Mouse (Mus musculus): Measurements from ENCODE around the gene Cep131. TPM values are rescaled to one million over a fixed set of nuclear protein-coding genes. Genes with fewer than 3 reads are reported as not detected.

The Cep131 gene
- polyA plus RNA-seq, 1 experiment from 2014 or later = 10.5 TPM

- Histone ChIP-seq H3K4me2 (no peak overlapping the region), H3K4me3 (no peak overlapping the region), H3K36me3 (0 out of 2 replicates have a peak, but pooled peaks cover 11% of the 10 kb centered on the region), H3K27ac (no peak overlapping the region), H3K4me1 (peaks cover 8% of the 10 kb centered on the region), H3K27me3 (replicated peaks) (no peaks in the 10 kb centered on the region), H3K9ac (no peak overlapping the region), H3K9me3 (replicated peaks) (no peaks in the 10 kb centered on the region)
- 55% methylated on average over 13 of the region's 13 CpGs for WGBS (ENCODE audit: insufficient replicate concordance)
- no peak for ATAC-seq
Measured at GRCm38 (mm10) chr11:120064006-120064667, 22.5 kb downstream of the Cep131 start.

GRCm38 (mm10) chr11:120063326-120063725 lies 23.3 kb downstream of the Cep131 start:
- no peaks in the 10 kb centered on the region for H3K9me3 ChIP-seq (replicated peaks)
- no peak overlapping the region for H3K4me2 ChIP-seq
- no peaks in the 10 kb centered on the region for H3K27me3 ChIP-seq (replicated peaks)
- H3K36me3 ChIP-seq = 0 out of 2 replicates have a peak, but pooled peaks cover 9% of the 10 kb centered on the region
- 59% methylated on average over 5 of the region's 5 CpGs for WGBS (ENCODE audit: insufficient replicate concordance)
- peaks cover 8% of the 10 kb centered on the region for H3K4me1 ChIP-seq
- ATAC-seq = no peak
- H3K9ac ChIP-seq = no peak overlapping the region
- H3K27ac ChIP-seq = no peak overlapping the region
- H3K4me3 ChIP-seq = no peak overlapping the region

- peaks cover 4% of the 10 kb centered on the region for H3K4me1 ChIP-seq
- no peaks in the 10 kb centered on the region; the same call in 1 of the 2 replicates for H3K27me3 ChIP-seq (replicated peaks)
- H3K4me2 ChIP-seq = no peak overlapping the region
- no peaks in the 10 kb centered on the region for H3K36me3 ChIP-seq
- H3K9ac ChIP-seq = no peak overlapping the region
- 75% methylated on average over 8 of the region's 8 CpGs for WGBS (ENCODE audit: insufficient replicate concordance)
- no peak overlapping the region for H3K27ac ChIP-seq
- ATAC-seq = no peak
- H3K9me3 ChIP-seq (replicated peaks) = no peaks in the 10 kb centered on the region
- no peak overlapping the region for H3K4me3 ChIP-seq
Measured at GRCm38 (mm10) chr11:120060634-120061033, 26.0 kb downstream of the Cep131 start.

GRCm38 (mm10) chr11:120055953-120056732 lies 30.5 kb downstream of the Cep131 start:
- H3K36me3 ChIP-seq = no peaks in the 10 kb centered on the region
- no peak overlapping the region for H3K9ac ChIP-seq
- H3K4me2 ChIP-seq = no peak overlapping the region
- H3K27ac ChIP-seq = no peak overlapping the region
- ATAC-seq = no peak
- H3K4me3 ChIP-seq = no peak overlapping the region
- no peaks in the 10 kb centered on the region for H3K9me3 ChIP-seq (replicated peaks)
- H3K27me3 ChIP-seq (replicated peaks) = peaks cover 4% of the 10 kb centered on the region; the same call in 1 of the 2 replicates
- no peaks in the 10 kb centered on the region for H3K4me1 ChIP-seq
- 72% methylated on average over 12 of the region's 12 CpGs for WGBS (ENCODE audit: insufficient replicate concordance)

GRCm38 (mm10) chr11:120053846-120054245 lies 32.8 kb downstream of the Cep131 start:
- Histone ChIP-seq H3K4me2 (no peak overlapping the region), H3K4me3 (no peak overlapping the region), H3K36me3 (no peaks in the 10 kb centered on the region), H3K4me1 (no peaks in the 10 kb centered on the region), H3K27me3 (replicated peaks) (peaks cover 25% of the 10 kb centered on the region), H3K9ac (no peak overlapping the region), H3K27ac (no peak overlapping the region), H3K9me3 (replicated peaks) (no peaks in the 10 kb centered on the region)
- ATAC-seq = no peak
- 63% methylated on average over 4 of the region's 4 CpGs for WGBS (ENCODE audit: insufficient replicate concordance)

- Histone ChIP-seq H3K9ac (no peak overlapping the region), H3K36me3 (no peaks in the 10 kb centered on the region), H3K4me2 (no peak overlapping the region), H3K9me3 (replicated peaks) (no peaks in the 10 kb centered on the region), H3K27ac (no peak overlapping the region), H3K4me1 (no peaks in the 10 kb centered on the region), H3K4me3 (no peak overlapping the region), H3K27me3 (replicated peaks) (peaks cover 41% of the 10 kb centered on the region)
- ATAC-seq = no peak
- WGBS (ENCODE audit: insufficient replicate concordance) = 69% methylated on average over 9 of the region's 9 CpGs
Measured at GRCm38 (mm10) chr11:120052274-120052673, 34.4 kb downstream of the Cep131 start.

GRCm38 (mm10) chr11:120051124-120051811 lies 35.4 kb downstream of the Cep131 start:
- no peak overlapping the region for H3K27ac ChIP-seq
- H3K4me2 ChIP-seq = no peak overlapping the region
- H3K4me1 ChIP-seq = no peaks in the 10 kb centered on the region
- no peak overlapping the region for H3K4me3 ChIP-seq
- H3K36me3 ChIP-seq = no peaks in the 10 kb centered on the region
- ATAC-seq = no peak
- H3K9me3 ChIP-seq (replicated peaks) = no peaks in the 10 kb centered on the region
- H3K9ac ChIP-seq = no peak overlapping the region
- peaks cover 51% of the 10 kb centered on the region for H3K27me3 ChIP-seq (replicated peaks)
- WGBS (ENCODE audit: insufficient replicate concordance) = 41% methylated on average over 14 of the region's 14 CpGs

GRCm38 (mm10) chr11:120049067-120049466 lies 37.6 kb downstream of the Cep131 start:
- H3K4me2 ChIP-seq = no peak overlapping the region
- no peak overlapping the region for H3K27ac ChIP-seq
- no peak for ATAC-seq
- H3K27me3 ChIP-seq (replicated peaks) = peaks cover 66% of the 10 kb centered on the region
- H3K4me3 ChIP-seq = no peak overlapping the region
- no peaks in the 10 kb centered on the region for H3K9me3 ChIP-seq (replicated peaks)
- H3K4me1 ChIP-seq = no peaks in the 10 kb centered on the region
- 65% methylated on average over 8 of the region's 8 CpGs for WGBS (ENCODE audit: insufficient replicate concordance)
- H3K9ac ChIP-seq = no peak overlapping the region
- no peaks in the 10 kb centered on the region for H3K36me3 ChIP-seq

GRCm38 (mm10) chr11:120048252-120048556 lies 38.4 kb downstream of the Cep131 start:
- Histone ChIP-seq H3K27me3 (replicated peaks) (peaks cover 66% of the 10 kb centered on the region), H3K36me3 (no peaks in the 10 kb centered on the region), H3K4me1 (no peaks in the 10 kb centered on the region), H3K4me2 (peak overlapping the region; percentile 28; the same call in 1 of the 2 replicates), H3K4me3 (no peak overlapping the region; the same call in 1 of the 2 replicates), H3K27ac (no peak overlapping the region), H3K9ac (no peak overlapping the region), H3K9me3 (replicated peaks) (no peaks in the 10 kb centered on the region)
- 11% methylated on average over 23 of the region's 23 CpGs for WGBS (ENCODE audit: insufficient replicate concordance)
- ATAC-seq = no peak

GRCm38 (mm10) chr11:120047531-120048251 lies 38.9 kb downstream of the Cep131 start:
- no peak for ATAC-seq
- Histone ChIP-seq H3K9me3 (replicated peaks) (no peaks in the 10 kb centered on the region), H3K4me3 (no peak overlapping the region; the same call in 1 of the 2 replicates), H3K4me1 (no peaks in the 10 kb centered on the region), H3K4me2 (peak overlapping the region; percentile 68), H3K27me3 (replicated peaks) (peaks cover 66% of the 10 kb centered on the region), H3K36me3 (no peaks in the 10 kb centered on the region), H3K9ac (no peak overlapping the region), H3K27ac (no peak overlapping the region)
- 22% methylated on average over 23 of the region's 23 CpGs for WGBS (ENCODE audit: insufficient replicate concordance)

- H3K27me3 ChIP-seq (replicated peaks) = peaks cover 66% of the 10 kb centered on the region
- no peak for ATAC-seq
- H3K9me3 ChIP-seq (replicated peaks) = no peaks in the 10 kb centered on the region
- H3K4me2 ChIP-seq = peak within 1 kb of the TSS; percentile 68
- H3K27ac ChIP-seq = no peak within 1 kb of the TSS
- H3K9ac ChIP-seq = 0 out of 2 replicates have a peak within 1 kb of the TSS, but pooled peaks have one; percentile 24
- H3K36me3 ChIP-seq = no peaks in the 10 kb centered on the region
- 5% methylated on average over 58 of the region's 63 CpGs for WGBS (ENCODE audit: insufficient replicate concordance)
- peak within 1 kb of the TSS; percentile 44 for H3K4me3 ChIP-seq
- H3K4me1 ChIP-seq = peaks cover 7% of the 10 kb centered on the region; the same call in 1 of the 2 replicates
Measured at GRCm38 (mm10) chr11:120046553-120047191, 40.0 kb downstream of the Cep131 start, which contains the start of gene Aatk. Gene Aatk, minus strand, starts transcription at chr11:120047167.
